Mouse (Mus musculus) C2C12 (cell line): ENCODE data around the gene Tube1.

Experiments
- CEBPB ChIP-seq: IDR thresholded peaks from one replicate; pipeline ENCODE4 v1.6.1; 2011; ENCODE audit warnings: low read depth, mild to moderate bottlenecking, control low read depth, moderate library complexity
- CTCF ChIP-seq: IDR thresholded peaks from one replicate; pipeline ENCODE4 v1.5.1; 2011; ENCODE audit not compliant: control insufficient read depth, insufficient read depth, insufficient read length
- MAX ChIP-seq: IDR thresholded peaks from one replicate; pipeline ENCODE4 v1.6.1; 2011; ENCODE audit warnings: mild to moderate bottlenecking, control low read depth

DNA sequence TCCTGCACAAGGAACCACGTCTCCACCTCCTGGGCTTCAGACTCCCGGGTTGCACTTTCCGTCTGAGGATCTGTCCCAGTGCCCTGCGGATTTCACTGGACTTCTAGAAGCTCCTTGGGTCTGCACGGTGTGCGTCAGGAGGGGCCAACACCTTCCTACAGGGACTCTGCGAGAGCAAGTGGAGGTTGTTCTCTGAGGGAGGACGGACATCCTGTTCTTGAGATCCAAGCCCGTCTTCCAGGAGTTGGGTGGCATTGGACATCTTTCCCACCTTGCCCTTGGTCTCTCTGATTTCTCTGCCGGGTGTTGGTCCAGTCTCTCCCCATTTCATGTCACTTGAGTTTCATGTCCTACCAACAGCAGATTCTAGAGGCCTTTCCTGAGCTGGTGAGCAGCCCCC, 29.9 kb downstream of the Tube1 start, which contains the start of gene Ccn6:
- no peak for TF ChIP-seq CTCF
- TF ChIP-seq MAX = no peak
- no peak for TF ChIP-seq CEBPB
